Mouse (Mus musculus): ENCODE measurements around the gene Rps9. TPM values are rescaled to one million over a fixed set of nuclear protein-coding genes. Genes with fewer than 3 reads are reported as not detected.
"Not testable (repeated sequence)": the region's sequence is repeated elsewhere in the genome, so short reads cannot be mapped to it uniquely, and the experiment has no call there.

The Rps9 gene
- total RNA-seq, 2 experiments from 2014 or later = 875 to 920 TPM

GRCm38 (mm10) chr7:3698471-3698870 is 5.3 kb upstream of the Rps9 start:
- DNase-seq = no peak

- DNase-seq = no peak
Observed at GRCm38 (mm10) chr7:3703148-3703878, 480 bp upstream of the Rps9 start.

- no peak for DNase-seq
Observed at GRCm38 (mm10) chr7:3704475-3704874, 682 bp downstream of the Rps9 start.

- DNase-seq = peak; percentile 12
Observed at GRCm38 (mm10) chr7:3705461-3705860, 1.7 kb downstream of the Rps9 start.

GRCm38 (mm10) chr7:3705911-3706310 is 2.1 kb downstream of the Rps9 start:
- no peak for DNase-seq

GRCm38 (mm10) chr7:3706343-3706934 is 2.6 kb downstream of the Rps9 start:
- no peak for DNase-seq

- no peak for DNase-seq
Observed at GRCm38 (mm10) chr7:3707027-3707426, 3.2 kb downstream of the Rps9 start.

- no peak for DNase-seq
Observed at GRCm38 (mm10) chr7:3707568-3708413, 4.0 kb downstream of the Rps9 start.

- DNase-seq = not testable (repeated sequence)
Observed at GRCm38 (mm10) chr7:3708447-3708980, 4.7 kb downstream of the Rps9 start.

- DNase-seq = no peak
Observed at GRCm38 (mm10) chr7:3709000-3709399, 5.2 kb downstream of the Rps9 start.

GRCm38 (mm10) chr7:3712264-3712942 is 8.6 kb downstream of the Rps9 start:
- no peak for DNase-seq

- DNase-seq = no peak
Observed at GRCm38 (mm10) chr7:3715249-3715648, 11.5 kb downstream of the Rps9 start.

- not testable (repeated sequence) for DNase-seq
Observed at GRCm38 (mm10) chr7:3720268-3720667, 16.5 kb downstream of the Rps9 start, which contains the start of gene Pirb. Gene Pirb (minus strand): TSS chr7:3720391.

- not testable (repeated sequence) for DNase-seq
Observed at GRCm38 (mm10) chr7:3725459-3725858, 21.7 kb downstream of the Rps9 start.

GRCm38 (mm10) chr7:3732675-3733074 is 28.9 kb downstream of the Rps9 start:
- not testable (repeated sequence) for DNase-seq

Small RNA genes lying within 50 kb of the gene (microRNA-seq; reads per million reads assigned to microRNA genes)
- 5.1 to 5.2 reads per million in 2 experiments for gene Mir3572

Other genes starting within 250 kb of the Rps9 start
- gene Tarm1, start 201.4 kb upstream of the Rps9 start, total RNA-seq (2021) = not detected
- under 1 TPM; 0.52 to 0.81 TPM for gene Oscar, start 87.8 kb upstream of the Rps9 start, total RNA-seq (2021)
- 1,000 to 10,000 TPM; 1,232 to 1,303 TPM for gene Ndufa3, start 86.6 kb upstream of the Rps9 start, total RNA-seq (2021)
- 10 to 100 TPM; 18.0 to 23.0 TPM for gene Tfpt, start 74.1 kb upstream of the Rps9 start, total RNA-seq (2021)
- gene Prpf31, start 74.0 kb upstream of the Rps9 start, total RNA-seq (2021) = 10 to 100 TPM; 37.5 to 40.3 TPM
- gene Cnot3, start 58.7 kb upstream of the Rps9 start, total RNA-seq (2021) = 10 to 100 TPM; 37.9 to 38.3 TPM
- gene Leng1, start 38.2 kb upstream of the Rps9 start, total RNA-seq (2021) = 10 to 100 TPM in 1 of 2 experiments, 1 to 10 TPM in 1; 8.5 to 10.2 TPM
- gene Tmc4, start 26.4 kb upstream of the Rps9 start, total RNA-seq (2021) = 1 to 10 TPM; 2.2 to 2.4 TPM
- gene Tsen34, start 11.1 kb upstream of the Rps9 start, total RNA-seq (2021) = 100 to 1,000 TPM; 127 to 133 TPM
- gene Mboat7, start 10.5 kb upstream of the Rps9 start, total RNA-seq (2021) = 10 to 100 TPM; 29.7 to 32.3 TPM
- gene Pirb, start 16.4 kb downstream of the Rps9 start, total RNA-seq (2021) = under 1 TPM; 0.43 to 0.64 TPM
- gene Gm15448, start 121.7 kb downstream of the Rps9 start, total RNA-seq (2021) = not detected
- gene Pira2, start 141.1 kb downstream of the Rps9 start, total RNA-seq (2021) = under 1 TPM in 1 of 2 experiments, not detected in 1; 0.14 TPM
- gene Gm14548, start 194.1 kb downstream of the Rps9 start, total RNA-seq (2021) = under 1 TPM in 1 of 2 experiments, not detected in 1; 0.29 TPM
- gene Lilra6, start 211.5 kb downstream of the Rps9 start, total RNA-seq (2021) = under 1 TPM; 0.12 to 0.14 TPM